Mouse (Mus musculus) liver, embryonic 15.5 days (tissue): Measurements from ENCODE around the gene Sdha. TPM values are rescaled to one million over a fixed set of nuclear protein-coding genes. Genes with fewer than 3 reads are reported as not detected.
A peak's percentile ranks its signal among the peaks of the same experiment; 100 is the strongest.

Experiments used
- ATAC-seq: fragments of 200-750 bp; cut with Nextera tagmentation; 2 replicates; pipeline ENCODE4 v1.8.0; 2017; ENCODE audit warnings: moderate number of reproducible peaks, mild to moderate bottlenecking, moderate library complexity; ENCODE audit not compliant: insufficient read depth
- H3K27ac ChIP-seq: fragments of 300-500 bp; sonication (generic); replicated peaks from 2 replicates; pipeline ENCODE4 v1.5.1; 2015; ENCODE audit warnings: mild to moderate bottlenecking, inconsistent platforms
- H3K27me3 ChIP-seq: fragments of 300-500 bp; sonication (generic); 2 replicates; pipeline ENCODE4 v1.6.1; 2015; ENCODE audit warnings: mild to moderate bottlenecking, inconsistent platforms
- H3K36me3 ChIP-seq: fragments of 300-500 bp; sonication (generic); replicated peaks from 2 replicates; pipeline ENCODE4 v1.6.1; 2015; ENCODE audit warnings: moderate library complexity, mild to moderate bottlenecking, inconsistent platforms
- H3K4me1 ChIP-seq: fragments of 300-500 bp; sonication (generic); replicated peaks from 2 replicates; pipeline ENCODE4 v1.6.1; 2015; ENCODE audit warnings: inconsistent platforms
- H3K4me2 ChIP-seq: fragments of 300-500 bp; sonication (generic); 2 replicates; pipeline ENCODE4 v1.6.1; 2015; ENCODE audit warnings: moderate library complexity, mild to moderate bottlenecking, inconsistent platforms
- H3K4me3 ChIP-seq: fragments of 300-500 bp; sonication (generic); replicated peaks from 2 replicates; pipeline ENCODE4 v1.5.1; 2015; ENCODE audit warnings: mild to moderate bottlenecking, inconsistent platforms
- H3K9ac ChIP-seq: fragments of 300-500 bp; sonication (generic); 2 replicates; pipeline ENCODE4 v1.6.1; 2015; ENCODE audit warnings: moderate library complexity, mild to moderate bottlenecking, inconsistent platforms
- H3K9me3 ChIP-seq: fragments of 300-500 bp; sonication (generic); replicated peaks from 2 replicates; pipeline ENCODE4 v1.6.1; 2016; ENCODE audit warnings: inconsistent platforms
- whole genome bisulfite sequencing: fragments of 180-500 bp; shearing (Covaris S2); methylation state at CpG from one replicate; pipeline ENCODE4 v1.1.7; 2015; ENCODE audit warnings: mixed read lengths; ENCODE audit not compliant: insufficient replicate concordance; 5-methylcytosine and 5-hydroxymethylcytosine counted together
- polyA plus RNA-seq: library from polyadenylated mRNA; unstranded; fragments of >200 nt; fragmentation: Nextera tagmentation; extraction: Ambion mirVana; gene quantifications from 2 replicates; pipeline ENCODE4 v1.2.1, GENCODE M21; 2015

The Sdha gene
- polyA plus RNA-seq = 151 and 167 TPM in 2 replicates

DNA sequence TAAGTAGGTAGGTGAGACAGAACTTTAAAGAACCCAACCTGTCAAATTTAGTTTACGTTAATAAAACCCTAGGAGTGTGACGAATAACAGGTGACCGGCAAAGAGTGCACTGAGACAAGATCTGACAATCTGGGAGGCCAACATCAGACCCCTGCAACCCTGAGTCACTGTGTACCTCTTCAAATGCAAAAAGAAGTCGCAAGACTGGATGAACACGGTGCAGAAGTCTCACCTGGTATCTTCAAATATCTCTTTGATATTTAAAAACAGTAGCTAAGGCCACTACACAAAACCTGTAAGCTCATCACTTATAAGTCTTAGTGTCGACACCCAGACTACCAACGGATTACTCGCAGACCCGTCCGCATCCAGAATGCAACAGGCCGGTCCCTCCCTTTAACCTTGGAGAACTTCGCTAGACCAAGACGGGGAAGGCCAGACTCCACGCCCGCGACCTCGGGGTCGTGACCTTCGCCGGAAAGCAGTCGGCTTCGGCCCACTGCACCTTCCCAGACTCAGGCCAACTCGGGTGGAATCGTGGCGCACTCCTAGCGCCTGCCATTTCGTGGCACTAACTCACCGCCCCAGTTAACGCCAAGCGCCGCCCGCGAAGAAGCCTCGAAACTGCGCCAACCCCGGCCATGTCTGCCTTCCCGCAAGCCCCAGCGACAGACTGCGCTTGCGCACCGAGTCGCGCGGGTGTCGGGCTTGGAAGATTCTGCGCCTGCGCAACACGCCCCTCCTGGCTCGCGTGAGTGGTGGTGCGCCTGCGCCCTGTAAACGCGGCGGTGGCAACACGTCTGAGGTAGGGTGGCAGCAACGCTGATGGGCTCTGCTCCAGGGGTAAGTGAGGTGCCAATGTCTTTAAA lies at the start of gene Sdha, which contains the start of gene Ccdc127:
Gene Sdha (minus strand): TSS at position 715 of the 869 bp plus-strand sequence.
Gene Ccdc127 (plus strand): TSS at position 744 of the 869 bp plus-strand sequence.
- peak within 1 kb of the TSS; percentile 84 for H3K4me3 ChIP-seq
- H3K4me2 ChIP-seq = peak within 1 kb of the TSS; percentile 78
- peak within 1 kb of the TSS; percentile 93 for H3K27ac ChIP-seq
- H3K27me3 ChIP-seq = no peaks in the 10 kb centered on the region
- WGBS = 1% methylated on average over 57 of the region's 57 CpGs
- no peaks in the 10 kb centered on the region for H3K9me3 ChIP-seq
- H3K9ac ChIP-seq = peak within 1 kb of the TSS; percentile 89
- peak; percentile 93 for ATAC-seq
- peaks cover 20% of the 10 kb centered on the region for H3K4me1 ChIP-seq
- H3K36me3 ChIP-seq = peaks cover 21% of the 10 kb centered on the region

DNA sequence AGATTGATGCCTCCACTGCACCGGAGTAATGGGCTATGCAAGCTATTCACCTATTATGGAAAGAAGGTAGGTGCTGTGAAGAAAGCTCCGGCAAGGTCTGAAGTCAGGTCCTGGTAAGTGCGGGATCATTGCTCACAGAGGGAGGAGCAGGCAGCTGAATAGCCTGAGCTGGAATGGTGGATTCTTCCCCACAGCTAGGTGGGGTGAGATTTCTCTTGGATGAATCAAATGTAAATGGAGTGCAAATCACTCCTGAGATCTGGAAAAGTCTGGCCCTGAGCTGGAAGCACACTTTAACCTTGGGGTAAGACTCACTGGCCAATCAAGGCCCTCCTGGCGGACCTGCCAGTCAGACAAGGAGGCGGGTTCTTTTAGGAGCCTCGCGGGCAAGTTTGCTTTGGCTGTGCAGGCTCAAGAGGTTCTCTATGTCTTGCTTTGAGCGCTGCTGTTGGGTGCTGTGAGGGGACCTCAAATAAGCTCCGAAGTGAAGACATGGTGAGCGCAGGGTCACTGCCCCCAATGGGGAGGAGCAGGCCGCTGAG lies 49.3 kb upstream of the Sdha start, which contains the start of gene Ftl1-ps1:
Gene Ftl1-ps1 (plus strand): TSS at position 397 of the 542 bp plus-strand sequence.
- Histone ChIP-seq H3K4me2 (peak within 1 kb of the TSS; percentile 29; the same call in 1 of the 2 replicates), H3K9me3 (no peaks in the 10 kb centered on the region), H3K36me3 (no peaks in the 10 kb centered on the region), H3K4me1 (no peaks in the 10 kb centered on the region), H3K4me3 (no peak within 1 kb of the TSS), H3K27ac (no peak within 1 kb of the TSS), H3K27me3 (no peaks in the 10 kb centered on the region), H3K9ac (no peak within 1 kb of the TSS)
- no peak for ATAC-seq
- 16% methylated on average over 11 of the region's 11 CpGs for WGBS

DNA sequence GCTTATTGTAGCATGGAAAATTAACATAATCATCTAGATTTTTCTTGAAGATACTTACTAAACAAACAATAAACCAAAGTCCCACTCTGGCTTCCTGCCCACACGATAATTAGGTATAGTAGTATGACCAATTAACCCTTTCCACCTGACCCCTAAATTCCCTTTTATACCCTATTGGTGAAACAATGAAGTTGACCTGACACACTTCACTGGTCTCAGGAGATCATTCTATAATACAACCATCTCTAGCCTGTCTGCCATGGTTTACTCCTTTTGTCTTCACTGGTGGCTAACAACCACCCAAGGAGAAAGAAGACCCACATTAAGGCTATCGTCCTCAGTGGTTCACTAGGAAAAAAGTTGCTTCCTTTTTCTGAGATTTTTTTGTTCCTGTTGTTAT lies 41.1 kb upstream of the Sdha start:
- H3K4me3 ChIP-seq = no peak overlapping the region
- no peaks in the 10 kb centered on the region for H3K4me1 ChIP-seq
- H3K9me3 ChIP-seq = no peaks in the 10 kb centered on the region
- no peak overlapping the region for H3K4me2 ChIP-seq
- ATAC-seq = no peak
- no peaks in the 10 kb centered on the region for H3K36me3 ChIP-seq
- 55% methylated on average over 2 of the region's 2 CpGs for WGBS
- no peak overlapping the region for H3K9ac ChIP-seq
- no peak overlapping the region for H3K27ac ChIP-seq
- H3K27me3 ChIP-seq = no peaks in the 10 kb centered on the region

DNA sequence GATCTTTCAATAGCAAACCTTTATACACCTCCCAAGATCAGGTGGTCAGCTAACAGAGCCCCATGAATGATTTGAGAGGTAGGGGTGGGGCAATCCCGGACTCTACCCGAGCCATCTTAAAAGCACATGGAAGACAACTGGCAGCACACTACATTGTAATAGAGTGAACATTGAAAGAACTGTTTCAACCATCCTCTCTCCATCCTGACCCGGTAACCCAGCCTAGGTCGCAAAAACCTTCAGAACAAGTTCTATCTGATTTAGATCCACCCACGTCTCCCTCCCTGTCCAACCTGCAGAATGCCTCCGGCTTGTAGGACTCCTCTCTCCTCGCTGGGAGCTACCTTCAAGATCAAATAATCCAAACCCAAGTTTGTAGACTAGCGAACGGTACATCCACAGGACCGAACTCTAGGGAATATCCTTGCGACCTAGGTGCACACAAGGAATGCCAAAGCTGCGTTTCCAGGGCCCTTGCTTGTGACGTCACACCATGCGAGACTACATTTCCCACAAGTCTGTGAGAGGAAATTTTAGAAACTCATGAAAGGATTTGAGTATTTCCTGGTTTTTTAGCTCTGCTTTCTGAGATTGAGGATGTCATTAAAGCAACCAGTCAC lies 40.4 kb upstream of the Sdha start, which contains the start of gene Zfp72:
Gene Zfp72 (minus strand): TSS at position 466 of the 620 bp plus-strand sequence.
- Histone ChIP-seq H3K9me3 (no peaks in the 10 kb centered on the region), H3K9ac (peak within 1 kb of the TSS; percentile 48; the same call in 1 of the 2 replicates), H3K36me3 (no peaks in the 10 kb centered on the region), H3K4me1 (no peaks in the 10 kb centered on the region), H3K4me3 (peak within 1 kb of the TSS; percentile 60), H3K27ac (no peak within 1 kb of the TSS), H3K4me2 (peak within 1 kb of the TSS; percentile 55), H3K27me3 (no peaks in the 10 kb centered on the region)
- 1% methylated on average over 14 of the region's 14 CpGs for WGBS
- ATAC-seq = no peak

DNA sequence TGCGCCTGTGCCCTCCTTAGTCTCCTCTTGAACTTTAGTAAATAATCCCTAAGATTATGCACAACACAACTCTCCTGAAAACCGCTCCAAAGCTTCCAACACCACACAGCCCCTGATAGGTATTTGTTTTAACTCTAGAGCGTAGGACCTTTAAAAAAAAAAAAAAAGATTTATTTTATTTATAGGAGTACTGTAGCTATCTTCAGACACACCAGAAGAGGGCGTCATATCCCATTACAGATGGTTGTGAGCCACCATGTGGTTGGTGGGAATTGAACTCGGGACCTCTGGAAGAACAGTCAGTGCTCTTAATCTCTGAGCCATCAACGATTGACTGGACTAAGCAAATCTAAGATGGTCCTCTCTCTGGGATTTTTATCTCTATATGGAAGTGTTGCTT lies 39.6 kb upstream of the Sdha start:
- peak overlapping the region; percentile 60 for H3K4me3 ChIP-seq
- H3K27ac ChIP-seq = no peak overlapping the region
- no peaks in the 10 kb centered on the region for H3K4me1 ChIP-seq
- no peak overlapping the region for H3K9ac ChIP-seq
- 50% methylated on average over 6 of the region's 6 CpGs for WGBS
- no peaks in the 10 kb centered on the region for H3K9me3 ChIP-seq
- no peaks in the 10 kb centered on the region for H3K27me3 ChIP-seq
- H3K36me3 ChIP-seq = no peaks in the 10 kb centered on the region
- H3K4me2 ChIP-seq = peak overlapping the region; percentile 55
- no peak for ATAC-seq

DNA sequence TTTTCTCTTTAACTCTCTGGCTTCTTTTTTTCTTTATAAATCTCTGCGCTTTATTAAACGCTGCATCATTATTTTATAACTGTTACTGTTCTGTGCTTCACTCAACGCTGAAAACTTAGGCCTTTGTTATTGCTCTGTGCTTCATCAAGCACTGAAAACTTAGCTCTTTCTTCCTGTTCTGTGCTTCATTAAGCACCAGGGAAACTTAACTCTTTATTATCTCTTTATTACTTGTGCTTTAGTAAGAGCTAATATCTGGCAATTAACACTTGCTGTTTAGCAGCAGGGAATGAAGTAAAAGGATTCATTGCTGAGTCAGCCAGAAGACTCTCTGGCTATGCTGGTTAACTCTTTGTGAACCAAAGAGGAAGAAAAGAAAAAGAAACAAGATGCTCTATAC lies 32.2 kb upstream of the Sdha start:
- H3K4me1 ChIP-seq = no peaks in the 10 kb centered on the region
- WGBS = 59% methylated on average over 3 of the region's 3 CpGs
- no peaks in the 10 kb centered on the region for H3K9me3 ChIP-seq
- H3K27me3 ChIP-seq = no peaks in the 10 kb centered on the region
- no peak overlapping the region for H3K4me3 ChIP-seq
- ATAC-seq = no peak
- H3K36me3 ChIP-seq = no peaks in the 10 kb centered on the region
- no peak overlapping the region for H3K27ac ChIP-seq
- H3K9ac ChIP-seq = no peak overlapping the region
- no peak overlapping the region for H3K4me2 ChIP-seq

DNA sequence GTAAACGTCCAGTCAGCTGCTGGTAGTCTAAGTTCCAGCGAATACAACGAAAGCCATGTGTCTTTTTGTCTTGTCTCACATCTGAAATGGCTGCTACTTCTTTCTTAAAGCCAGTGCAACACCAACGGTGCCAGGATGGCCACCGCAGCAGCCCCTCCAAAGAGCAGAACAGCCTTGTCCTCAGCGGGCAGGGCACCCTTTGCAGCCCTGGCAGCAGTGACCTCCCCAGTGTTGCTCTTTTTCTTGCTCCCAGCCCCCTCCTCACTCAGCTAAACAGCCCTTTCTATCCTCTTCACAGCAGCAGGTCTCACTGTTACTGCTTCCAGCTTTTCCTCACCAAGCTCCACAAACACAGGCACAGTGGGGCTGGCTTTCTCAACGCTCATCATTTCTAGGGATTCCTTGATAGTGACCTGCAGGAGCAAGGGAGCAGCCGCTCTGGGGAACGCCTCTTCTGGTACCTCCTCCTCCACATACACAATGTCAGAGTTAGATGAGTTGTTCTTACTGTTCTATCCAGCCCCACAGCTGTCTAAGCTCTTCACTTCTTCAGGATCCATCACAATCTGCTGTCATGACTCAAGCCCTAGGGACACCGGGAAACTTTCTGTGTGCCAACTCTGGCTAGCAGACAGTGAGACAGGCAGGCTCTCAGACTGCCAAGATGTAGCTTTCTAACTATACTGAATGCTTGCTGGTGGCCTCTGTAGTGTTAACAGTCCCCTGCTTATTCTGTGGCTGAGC lies 31.6 kb upstream of the Sdha start:
- H3K4me2 ChIP-seq = no peak overlapping the region
- H3K27ac ChIP-seq = no peak overlapping the region
- no peaks in the 10 kb centered on the region for H3K27me3 ChIP-seq
- H3K9ac ChIP-seq = no peak overlapping the region
- H3K4me3 ChIP-seq = no peak overlapping the region
- 63% methylated on average over 10 of the region's 10 CpGs for WGBS
- no peaks in the 10 kb centered on the region for H3K4me1 ChIP-seq
- no peaks in the 10 kb centered on the region for H3K9me3 ChIP-seq
- ATAC-seq = no peak
- H3K36me3 ChIP-seq = no peaks in the 10 kb centered on the region

DNA sequence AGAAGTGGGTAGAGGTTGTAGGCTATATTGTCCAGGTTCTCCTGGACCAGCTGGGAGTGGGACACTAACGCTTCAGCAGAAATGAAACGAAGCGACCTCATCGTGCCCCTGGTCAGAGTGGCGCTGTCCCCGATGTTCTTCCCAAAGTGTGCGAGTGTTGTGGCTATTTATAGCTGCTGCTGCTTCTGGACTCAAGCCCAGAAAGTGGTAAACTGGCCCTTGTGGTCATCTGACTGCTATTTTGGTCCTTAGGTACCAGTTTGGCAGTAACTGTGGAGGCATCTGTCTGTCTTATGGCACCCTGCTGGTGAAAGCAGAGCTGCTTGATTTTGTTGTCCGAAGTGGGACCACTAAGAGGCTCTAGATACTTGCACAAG lies 13.8 kb upstream of the Sdha start, which contains the start of gene Lrrc14b:
Gene Lrrc14b (minus strand): TSS at position 147 of the 377 bp plus-strand sequence.
- H3K4me1 ChIP-seq = 0 out of 2 replicates have a peak, but pooled peaks cover 6% of the 10 kb centered on the region
- H3K36me3 ChIP-seq = peaks cover 23% of the 10 kb centered on the region
- 0 out of 2 replicates have a peak, but pooled peaks have one; percentile 25 for ATAC-seq
- no peak within 1 kb of the TSS for H3K27ac ChIP-seq
- 64% methylated on average over 8 of the region's 8 CpGs for WGBS
- no peaks in the 10 kb centered on the region for H3K27me3 ChIP-seq
- no peak within 1 kb of the TSS for H3K4me3 ChIP-seq
- H3K4me2 ChIP-seq = no peak within 1 kb of the TSS
- no peak within 1 kb of the TSS for H3K9ac ChIP-seq
- no peaks in the 10 kb centered on the region for H3K9me3 ChIP-seq

DNA sequence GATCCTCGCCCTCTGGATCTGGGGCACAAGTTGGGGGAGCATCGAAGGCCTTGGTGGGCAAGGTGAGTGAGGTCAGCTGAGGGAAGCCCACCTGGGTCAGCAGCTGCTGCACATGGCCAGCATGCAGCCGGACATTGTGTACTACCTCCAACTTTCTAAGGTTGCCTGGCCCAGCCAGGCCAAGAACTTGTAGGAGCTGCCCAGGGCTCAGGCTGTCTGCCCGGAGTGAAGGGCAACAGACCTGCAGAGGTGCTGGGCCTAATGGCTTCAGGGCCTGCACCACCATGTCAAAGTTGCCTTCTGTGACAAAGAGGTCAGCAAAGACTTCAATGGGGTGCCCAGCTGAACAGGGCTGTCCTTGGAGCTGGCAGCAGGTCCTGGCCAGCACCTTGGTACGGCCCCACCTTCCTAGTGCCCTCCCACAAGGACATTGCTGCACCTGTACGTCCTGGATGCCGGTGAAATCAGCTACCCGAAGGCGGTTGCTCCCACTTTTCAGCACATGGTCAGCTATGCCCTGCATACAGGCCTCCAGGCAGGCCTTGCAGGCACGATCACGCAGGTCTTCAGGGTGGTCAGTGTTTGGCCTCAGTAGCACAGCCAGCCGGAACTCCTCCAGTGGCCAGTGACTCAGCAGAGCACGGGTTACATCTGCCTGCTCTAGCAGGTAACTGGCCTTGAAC lies 13.2 kb upstream of the Sdha start:
- ATAC-seq = no peak
- H3K36me3 ChIP-seq = peaks cover 29% of the 10 kb centered on the region
- H3K4me2 ChIP-seq = no peak overlapping the region
- H3K4me3 ChIP-seq = no peak overlapping the region
- H3K27me3 ChIP-seq = no peaks in the 10 kb centered on the region
- 0 out of 2 replicates have a peak, but pooled peaks cover 6% of the 10 kb centered on the region for H3K4me1 ChIP-seq
- no peaks in the 10 kb centered on the region for H3K9me3 ChIP-seq
- no peak overlapping the region for H3K9ac ChIP-seq
- WGBS = 73% methylated on average over 13 of the region's 13 CpGs
- H3K27ac ChIP-seq = no peak overlapping the region

DNA sequence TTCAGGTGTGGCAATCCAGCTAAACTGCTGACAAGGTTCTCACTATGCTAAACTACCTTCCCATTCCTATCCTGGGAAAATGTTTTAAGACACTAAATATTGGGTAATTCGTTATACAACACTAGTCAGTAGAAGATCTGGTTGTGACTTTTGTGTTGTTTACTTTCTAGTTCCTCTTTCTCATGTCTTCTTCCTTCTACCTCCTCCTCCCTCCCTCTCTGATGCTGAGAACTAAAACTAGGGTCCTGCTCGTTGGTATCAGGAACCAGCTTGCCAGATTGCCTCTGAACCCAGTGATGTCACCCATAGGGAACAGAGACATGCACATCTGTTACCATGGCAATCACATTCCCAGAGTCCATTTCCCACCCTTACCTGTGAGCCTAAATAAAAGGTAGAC lies 12.1 kb upstream of the Sdha start:
- ATAC-seq = no peak
- H3K27me3 ChIP-seq = no peaks in the 10 kb centered on the region
- no peaks in the 10 kb centered on the region for H3K9me3 ChIP-seq
- H3K4me1 ChIP-seq = 0 out of 2 replicates have a peak, but pooled peaks cover 6% of the 10 kb centered on the region
- H3K4me2 ChIP-seq = no peak overlapping the region
- H3K9ac ChIP-seq = no peak overlapping the region
- 57% methylated on average over 2 of the region's 2 CpGs for WGBS
- peaks cover 38% of the 10 kb centered on the region for H3K36me3 ChIP-seq
- no peak overlapping the region for H3K4me3 ChIP-seq
- H3K27ac ChIP-seq = no peak overlapping the region
